Mouse (Mus musculus): Measurements from ENCODE around the gene Angel2. TPM values are rescaled to one million over a fixed set of nuclear protein-coding genes. Genes with fewer than 3 reads are reported as not detected.

The Angel2 gene
- polyA plus RNA-seq, 1 experiment from 2014 or later = 44.8 TPM

DNA sequence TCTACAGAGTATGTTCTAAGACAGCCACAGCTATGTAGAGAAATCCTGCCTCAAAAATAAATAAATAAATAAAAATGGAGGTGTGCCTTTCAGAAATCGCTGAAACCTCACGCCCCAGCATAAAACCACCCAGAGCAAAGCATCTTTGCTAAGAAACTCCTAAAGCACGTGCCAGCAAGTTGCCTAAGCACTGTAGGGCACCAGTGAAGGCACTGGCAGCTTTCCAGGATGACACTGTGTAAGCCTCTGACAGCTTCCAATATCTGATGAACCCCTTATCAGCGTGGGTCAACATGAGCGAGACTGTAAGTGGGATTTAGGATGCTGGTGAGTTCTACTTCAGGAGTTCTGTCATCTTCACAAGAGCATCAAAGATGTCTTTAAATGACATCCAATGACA lies 26.1 kb downstream of the Angel2 start:
- no peak overlapping the region for H3K4me3 ChIP-seq (ENCODE audit: low read length)
- H3K27ac ChIP-seq (ENCODE audit: low read length) = no peak overlapping the region
- no peaks in the 10 kb centered on the region for H3K9me3 ChIP-seq (ENCODE audit: low read length)
- no peaks in the 10 kb centered on the region for H3K4me1 ChIP-seq (ENCODE audit: insufficient read depth, low read length)
- H3K4me2 ChIP-seq (replicated peaks; ENCODE audit: low read depth, low read length) = no peak overlapping the region
- no peaks in the 10 kb centered on the region for H3K27me3 ChIP-seq (ENCODE audit: insufficient read depth, low read length)
- ATAC-seq (ENCODE audit: low FRiP score, low TSS enrichment) = no peak
- no peak overlapping the region for H3K9ac ChIP-seq (replicated peaks; ENCODE audit: low read length)
- H3K36me3 ChIP-seq (ENCODE audit: insufficient read depth, low read length) = peaks cover 43% of the 10 kb centered on the region
- 88% methylated on average over 5 of the region's 5 CpGs for WGBS

DNA sequence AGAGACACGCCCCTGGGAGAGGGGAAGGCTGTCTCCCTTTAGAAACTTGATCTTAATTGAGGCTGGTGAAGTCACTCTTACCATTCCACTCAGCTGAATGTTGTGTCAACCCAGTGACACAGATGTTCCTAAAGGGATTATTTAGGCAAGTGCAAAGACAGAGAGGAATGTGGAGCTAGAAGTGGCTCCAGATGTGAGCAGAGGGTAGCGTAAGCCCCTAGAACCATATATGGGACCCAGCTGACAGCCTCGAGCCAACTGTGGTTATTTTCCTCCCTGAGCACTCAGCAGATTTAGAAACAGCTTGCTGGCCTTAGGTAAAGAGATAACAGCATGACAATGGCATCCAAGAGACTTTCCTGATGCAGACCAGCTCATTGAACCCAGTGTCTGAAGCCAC lies 28.1 kb downstream of the Angel2 start:
- Histone ChIP-seq H3K36me3 (ENCODE audit: insufficient read depth, low read length) (peaks cover 49% of the 10 kb centered on the region), H3K4me2 (replicated peaks; ENCODE audit: low read depth, low read length) (no peak overlapping the region), H3K4me3 (ENCODE audit: low read length) (no peak overlapping the region), H3K9ac (replicated peaks; ENCODE audit: low read length) (no peak overlapping the region), H3K27me3 (ENCODE audit: insufficient read depth, low read length) (no peaks in the 10 kb centered on the region), H3K27ac (ENCODE audit: low read length) (no peak overlapping the region), H3K4me1 (ENCODE audit: insufficient read depth, low read length) (no peaks in the 10 kb centered on the region), H3K9me3 (ENCODE audit: low read length) (no peaks in the 10 kb centered on the region)
- ATAC-seq (ENCODE audit: low FRiP score, low TSS enrichment) = no peak
- WGBS = 81% methylated on average over 3 of the region's 3 CpGs

DNA sequence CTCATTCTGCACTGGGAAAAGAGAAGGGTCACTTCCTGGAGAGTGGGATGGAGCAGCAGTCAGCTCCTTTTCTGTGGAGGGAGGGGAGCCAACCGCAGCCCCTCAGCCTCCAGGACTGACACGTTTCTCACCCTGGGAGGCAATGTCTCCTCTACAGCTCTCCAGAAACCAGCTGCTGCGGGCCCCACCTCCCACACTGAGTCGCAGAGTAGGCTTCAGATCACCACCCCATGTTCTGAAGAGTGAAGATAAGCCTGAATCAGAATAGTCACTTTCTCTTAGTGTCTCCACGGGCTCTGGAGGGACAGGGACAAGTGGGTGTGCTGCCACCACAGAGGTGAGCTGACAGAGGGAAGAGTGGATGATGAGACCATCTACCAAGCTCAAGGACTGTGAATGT lies 33.9 kb downstream of the Angel2 start:
- Histone ChIP-seq H3K4me3 (ENCODE audit: low read length) (no peak overlapping the region), H3K36me3 (ENCODE audit: insufficient read depth, low read length) (peaks cover 33% of the 10 kb centered on the region)
- 76% methylated on average over 5 of the region's 5 CpGs for WGBS

DNA sequence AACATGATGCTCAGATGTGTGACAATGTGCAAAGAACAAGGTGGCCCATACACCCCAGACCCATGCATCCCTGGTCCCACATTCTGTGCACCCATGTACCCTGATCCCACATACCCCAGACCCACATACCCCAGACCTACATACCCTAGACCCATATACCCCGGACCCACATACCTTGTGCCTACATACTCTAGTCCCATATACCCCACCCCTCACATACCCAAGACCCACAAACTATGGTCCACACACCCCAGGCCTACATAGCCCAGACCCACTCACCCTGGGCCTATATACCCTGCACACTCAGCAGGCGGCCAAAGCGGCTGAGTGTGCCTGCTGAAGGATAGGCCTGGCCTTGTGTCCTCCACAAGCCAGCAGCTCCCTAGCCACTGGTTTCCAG lies 37.8 kb downstream of the Angel2 start:
- 95% methylated on average over 3 of the region's 3 CpGs for WGBS
- ATAC-seq (ENCODE audit: low FRiP score, low TSS enrichment) = no peak

More for the DNA sequence above, 33.9 kb downstream of the Angel2 start:
- no peak for ATAC-seq (ENCODE audit: low FRiP score, low TSS enrichment)
- H3K27ac ChIP-seq (ENCODE audit: low read length) = no peak overlapping the region
- H3K27me3 ChIP-seq (ENCODE audit: insufficient read depth, low read length) = no peaks in the 10 kb centered on the region
- no peaks in the 10 kb centered on the region for H3K4me1 ChIP-seq (ENCODE audit: insufficient read depth, low read length)
- H3K4me2 ChIP-seq (replicated peaks; ENCODE audit: low read depth, low read length) = no peak overlapping the region
- no peaks in the 10 kb centered on the region for H3K9me3 ChIP-seq (ENCODE audit: low read length)
- no peak overlapping the region for H3K9ac ChIP-seq (replicated peaks; ENCODE audit: low read length)

DNA sequence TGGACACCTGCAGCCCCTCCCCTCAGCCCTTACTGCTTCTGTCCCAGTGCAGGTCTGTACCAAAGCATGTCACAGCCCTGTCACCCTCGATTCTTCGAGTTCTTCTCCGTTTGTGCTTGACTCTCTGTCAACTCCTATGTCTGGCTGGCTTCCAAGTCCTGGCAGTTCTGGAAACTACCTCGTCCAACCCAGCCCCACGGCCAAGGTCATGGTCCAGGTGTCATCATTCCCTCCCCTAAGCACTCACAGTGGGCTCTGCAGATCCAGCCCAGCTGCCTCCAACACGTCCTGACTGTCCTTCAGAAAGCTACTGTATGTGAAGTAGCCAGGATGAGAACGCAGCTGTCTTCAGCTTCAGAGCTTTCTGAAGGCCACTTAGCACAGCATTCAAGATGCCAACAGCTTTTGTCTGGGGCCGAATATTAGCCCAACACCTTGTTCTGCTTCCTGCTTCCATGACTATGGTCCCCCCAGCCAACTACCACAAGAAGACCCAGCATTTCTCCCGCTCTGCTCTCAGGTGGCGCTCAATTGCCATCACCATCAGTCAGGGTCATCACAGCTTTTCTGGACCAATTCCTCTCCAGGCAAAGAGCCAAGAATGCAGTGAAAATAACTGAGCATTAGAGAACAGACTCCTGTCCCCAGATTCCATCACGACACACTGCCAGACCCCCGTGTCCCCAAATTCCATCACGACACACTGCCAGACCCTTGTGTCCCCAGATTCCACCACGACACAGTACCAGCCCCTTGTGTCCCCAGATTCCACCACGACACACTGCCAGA lies 40.3 kb downstream of the Angel2 start:
- no peaks in the 10 kb centered on the region for H3K9me3 ChIP-seq (ENCODE audit: low read length)
- no peak overlapping the region for H3K9ac ChIP-seq (replicated peaks; ENCODE audit: low read length)
- H3K4me3 ChIP-seq (ENCODE audit: low read length) = no peak overlapping the region
- H3K4me2 ChIP-seq (replicated peaks; ENCODE audit: low read depth, low read length) = no peak overlapping the region
- H3K27ac ChIP-seq (ENCODE audit: low read length) = no peak overlapping the region
- no peaks in the 10 kb centered on the region for H3K27me3 ChIP-seq (ENCODE audit: insufficient read depth, low read length)
- 79% methylated on average over 15 of the region's 15 CpGs for WGBS
- H3K4me1 ChIP-seq (ENCODE audit: insufficient read depth, low read length) = no peaks in the 10 kb centered on the region
- H3K36me3 ChIP-seq (ENCODE audit: insufficient read depth, low read length) = peaks cover 12% of the 10 kb centered on the region; the same call in 1 of the 2 replicates
- no peak for ATAC-seq (ENCODE audit: low FRiP score, low TSS enrichment)

More for the DNA sequence above, 37.8 kb downstream of the Angel2 start:
- Histone ChIP-seq H3K4me2 (replicated peaks; ENCODE audit: low read depth, low read length) (no peak overlapping the region), H3K36me3 (ENCODE audit: insufficient read depth, low read length) (peaks cover 11% of the 10 kb centered on the region; the same call in 1 of the 2 replicates), H3K4me1 (ENCODE audit: insufficient read depth, low read length) (no peaks in the 10 kb centered on the region), H3K27ac (ENCODE audit: low read length) (no peak overlapping the region), H3K9me3 (ENCODE audit: low read length) (no peaks in the 10 kb centered on the region), H3K9ac (replicated peaks; ENCODE audit: low read length) (no peak overlapping the region), H3K4me3 (ENCODE audit: low read length) (no peak overlapping the region), H3K27me3 (ENCODE audit: insufficient read depth, low read length) (no peaks in the 10 kb centered on the region)

DNA sequence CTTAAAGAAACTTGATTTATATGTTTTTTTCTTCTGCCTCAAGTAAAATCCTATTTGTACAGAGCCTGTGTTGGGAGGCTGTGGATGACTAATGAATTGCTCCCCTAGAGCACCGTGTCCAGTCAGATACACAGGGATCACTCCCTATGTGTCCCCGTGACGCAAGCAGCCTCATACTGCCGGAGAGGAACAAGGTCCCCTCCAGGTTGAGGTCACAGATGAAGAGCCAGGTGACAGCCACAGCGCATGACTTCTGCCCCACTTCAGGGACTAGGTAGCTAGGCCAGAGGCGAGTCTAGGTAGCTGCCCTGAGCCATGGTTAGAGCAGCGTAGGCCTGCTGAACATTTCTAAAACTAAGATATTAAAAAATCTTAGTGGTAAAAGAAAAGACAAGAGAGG lies 43.1 kb downstream of the Angel2 start:
- peaks cover 2% of the 10 kb centered on the region; the same call in 1 of the 2 replicates for H3K4me1 ChIP-seq (ENCODE audit: insufficient read depth, low read length)
- no peak overlapping the region for H3K4me2 ChIP-seq (replicated peaks; ENCODE audit: low read depth, low read length)
- 87% methylated on average over 7 of the region's 7 CpGs for WGBS
- no peak for ATAC-seq (ENCODE audit: low FRiP score, low TSS enrichment)
- H3K27me3 ChIP-seq (ENCODE audit: insufficient read depth, low read length) = no peaks in the 10 kb centered on the region
- H3K27ac ChIP-seq (ENCODE audit: low read length) = no peak overlapping the region
- H3K9ac ChIP-seq (replicated peaks; ENCODE audit: low read length) = no peak overlapping the region
- H3K9me3 ChIP-seq (ENCODE audit: low read length) = no peaks in the 10 kb centered on the region
- H3K4me3 ChIP-seq (ENCODE audit: low read length) = no peak overlapping the region
- H3K36me3 ChIP-seq (ENCODE audit: insufficient read depth, low read length) = peaks cover 16% of the 10 kb centered on the region

DNA sequence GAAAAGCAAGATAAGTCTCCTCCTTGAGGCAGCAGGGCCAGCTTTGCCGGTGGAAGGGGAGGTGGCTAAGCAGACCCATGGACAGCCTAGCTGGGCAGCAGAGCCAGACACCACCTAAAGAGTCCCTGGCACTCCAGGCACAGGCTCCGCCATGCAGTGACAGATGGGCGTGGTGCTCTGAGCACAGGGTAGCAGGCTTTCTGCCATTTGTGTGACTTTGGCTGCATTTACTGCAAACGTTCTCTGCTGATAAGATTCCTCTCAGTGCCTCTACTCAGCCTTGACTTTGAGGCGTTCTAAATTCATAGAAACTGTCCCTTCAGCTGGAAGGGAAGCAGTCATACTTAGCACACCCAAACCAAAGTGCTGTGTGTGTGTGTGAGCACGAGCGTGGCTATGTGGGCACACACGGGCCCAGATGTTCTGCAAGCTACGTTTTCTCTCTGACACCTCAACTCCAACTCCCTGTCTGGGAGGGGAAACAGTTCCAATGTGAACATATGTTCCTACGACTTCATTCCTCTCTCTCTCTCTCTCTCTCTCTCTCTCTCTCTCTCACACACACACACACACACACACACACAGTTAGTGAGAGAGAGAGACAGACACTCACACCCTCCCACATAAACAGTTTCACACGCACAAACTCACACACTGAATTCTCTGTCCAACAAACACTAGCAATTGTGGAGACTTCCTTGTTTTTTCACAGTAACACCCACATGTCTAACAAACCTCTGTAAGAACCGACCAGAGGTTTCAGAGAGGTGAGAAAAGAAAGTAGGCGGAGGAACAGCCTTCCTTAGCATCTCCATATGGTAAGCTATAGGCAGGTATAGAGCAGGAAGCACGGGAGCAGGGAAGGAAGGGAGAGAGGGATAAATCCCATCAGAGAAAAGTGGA lies 47.0 kb downstream of the Angel2 start:
- H3K4me1 ChIP-seq (ENCODE audit: insufficient read depth, low read length) = peaks cover 11% of the 10 kb centered on the region; the same call in 1 of the 2 replicates
- WGBS = 81% methylated on average over 14 of the region's 14 CpGs
- H3K4me2 ChIP-seq (replicated peaks; ENCODE audit: low read depth, low read length) = no peak overlapping the region
- no peak overlapping the region for H3K4me3 ChIP-seq (ENCODE audit: low read length)
- no peaks in the 10 kb centered on the region for H3K27me3 ChIP-seq (ENCODE audit: insufficient read depth, low read length)
- no peaks in the 10 kb centered on the region for H3K9me3 ChIP-seq (ENCODE audit: low read length)
- no peak overlapping the region for H3K27ac ChIP-seq (ENCODE audit: low read length)
- H3K36me3 ChIP-seq (ENCODE audit: insufficient read depth, low read length) = peaks cover 25% of the 10 kb centered on the region
- H3K9ac ChIP-seq (replicated peaks; ENCODE audit: low read length) = no peak overlapping the region
- ATAC-seq (ENCODE audit: low FRiP score, low TSS enrichment) = no peak

DNA sequence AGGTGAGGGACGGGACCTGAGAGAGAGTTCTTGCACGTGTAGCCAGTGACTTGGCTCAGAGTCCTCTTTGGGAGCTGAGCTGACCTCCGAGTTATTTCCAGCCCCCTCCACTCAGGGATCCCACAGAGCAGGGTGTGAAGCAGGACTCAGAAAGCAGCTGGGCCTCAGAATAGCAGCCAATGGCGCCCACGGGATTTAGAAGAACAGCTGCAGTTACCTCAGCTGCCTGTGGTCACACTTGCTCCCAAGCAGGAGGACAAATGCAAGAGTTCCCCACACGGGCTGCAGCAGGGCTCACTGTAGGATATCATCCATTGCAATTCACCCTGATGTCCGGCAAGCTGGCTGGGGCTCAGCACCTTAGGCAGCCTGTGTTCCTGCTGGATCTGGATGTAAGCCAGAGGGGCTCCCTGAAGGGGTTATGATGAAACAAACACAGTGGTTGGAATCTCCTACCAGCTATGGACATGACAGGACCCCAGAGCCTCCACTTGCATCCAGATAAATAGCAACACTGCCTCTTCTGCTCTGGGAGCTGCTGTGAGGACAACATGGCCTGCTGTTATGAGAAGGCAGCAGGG lies 47.8 kb downstream of the Angel2 start:
- Histone ChIP-seq H3K27me3 (ENCODE audit: insufficient read depth, low read length) (no peaks in the 10 kb centered on the region), H3K4me3 (ENCODE audit: low read length) (no peak overlapping the region), H3K4me1 (ENCODE audit: insufficient read depth, low read length) (peaks cover 19% of the 10 kb centered on the region), H3K9me3 (ENCODE audit: low read length) (no peaks in the 10 kb centered on the region), H3K27ac (ENCODE audit: low read length) (no peak overlapping the region), H3K9ac (replicated peaks; ENCODE audit: low read length) (no peak overlapping the region), H3K4me2 (replicated peaks; ENCODE audit: low read depth, low read length) (no peak overlapping the region), H3K36me3 (ENCODE audit: insufficient read depth, low read length) (peaks cover 25% of the 10 kb centered on the region)
- 60% methylated on average over 7 of the region's 7 CpGs for WGBS
- no peak for ATAC-seq (ENCODE audit: low FRiP score, low TSS enrichment)

DNA sequence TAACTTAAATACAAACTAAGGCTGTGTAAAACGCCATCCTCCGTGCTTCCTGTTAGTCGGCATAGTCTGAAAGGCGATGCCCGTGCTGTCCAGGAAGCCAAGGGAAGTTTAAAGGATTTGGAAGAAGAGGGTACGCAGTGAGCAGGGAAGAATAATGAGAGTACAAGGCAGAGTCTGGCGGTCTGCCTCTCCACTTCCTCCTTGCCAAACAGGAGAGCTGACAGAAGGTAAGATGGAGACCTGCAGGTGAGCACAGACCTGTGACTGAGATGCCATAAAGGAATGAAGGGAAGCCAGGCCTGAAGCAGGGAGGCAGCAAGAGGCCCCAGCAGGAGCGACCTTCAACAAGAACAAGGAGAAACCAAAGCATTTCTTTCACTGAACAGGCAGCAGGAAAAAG lies 49.3 kb downstream of the Angel2 start:
- 84% methylated on average over 8 of the region's 8 CpGs for WGBS
- H3K9ac ChIP-seq (replicated peaks; ENCODE audit: low read length) = no peak overlapping the region
- no peak overlapping the region for H3K27ac ChIP-seq (ENCODE audit: low read length)
- no peaks in the 10 kb centered on the region for H3K27me3 ChIP-seq (ENCODE audit: insufficient read depth, low read length)
- peaks cover 20% of the 10 kb centered on the region for H3K36me3 ChIP-seq (ENCODE audit: insufficient read depth, low read length)
- ATAC-seq (ENCODE audit: low FRiP score, low TSS enrichment) = no peak
- H3K9me3 ChIP-seq (ENCODE audit: low read length) = no peaks in the 10 kb centered on the region
- H3K4me3 ChIP-seq (ENCODE audit: low read length) = no peak overlapping the region
- no peak overlapping the region for H3K4me2 ChIP-seq (replicated peaks; ENCODE audit: low read depth, low read length)
- peaks cover 25% of the 10 kb centered on the region for H3K4me1 ChIP-seq (ENCODE audit: insufficient read depth, low read length)

Measured in kidney, embryonic 16.5 days (tissue).